Mouse (Mus musculus): ENCODE data around the gene Eml3.

GRCm38 (mm10) chr19:8965075-8965474 is 35.7 kb downstream of the Eml3 start:
- TF ChIP-seq CTCF (IDR thresholded peaks at IDR 0.05; ENCODE audit: borderline replicate concordance, insufficient read depth, low read depth, low read length) (no peak), POLR2A (IDR thresholded peaks at IDR 0.05; ENCODE audit: borderline replicate concordance, insufficient read depth, low read length) (no peak)

Data from cerebellum, adult 2 months (tissue).